Mouse (Mus musculus): ENCODE results near the gene Sec14l1. TPM values are rescaled to one million over a fixed set of nuclear protein-coding genes. Genes with fewer than 3 reads are reported as not detected.

Gene Sec14l1
- polyA plus RNA-seq, 1 experiment from 2014 or later: 65.9 TPM

GRCm38 (mm10) chr11:117208151-117208673, 93.2 kb downstream of the Sec14l1 start:
- Histone ChIP-seq H3K27ac (no peak overlapping the region), H3K4me1 (replicated peaks) (peaks cover 8% of the 10 kb centered on the region; the same call in 1 of the 2 replicates), H3K9ac (no peak overlapping the region), H3K9me3 (no peaks in the 10 kb centered on the region), H3K36me3 (no peaks in the 10 kb centered on the region), H3K4me3 (no peak overlapping the region), H3K4me2 (no peak overlapping the region), H3K27me3 (peaks cover 4% of the 10 kb centered on the region)
- 75% methylated on average over 8 of the region's 8 CpGs for WGBS
- ATAC-seq (ENCODE audit: low FRiP score): no peak

Small RNAs within 50 kb of the gene (microRNA-seq; reads per million reads assigned to microRNA genes)
- gene Gm24323 (not detected), gene Mir6516 (1.6 reads per million)

Other genes starting within 250 kb of the Sec14l1 start
- gene Mgat5b, start 196.3 kb upstream of the Sec14l1 start, polyA plus RNA-seq (2015; fragmentation: Nextera tagmentation; extraction: Ambion mirVana): 22.8 and 24.5 TPM in 2 replicates
- 117 and 118 TPM in 2 replicates for gene Sept9, start 84.5 kb downstream of the Sec14l1 start, polyA plus RNA-seq (2015; fragmentation: Nextera tagmentation; extraction: Ambion mirVana)

Measured in hindbrain, embryonic 13.5 days (tissue).